Mouse (Mus musculus): Measurements from ENCODE around the gene Zic1. TPM values are rescaled to one million over a fixed set of nuclear protein-coding genes. Genes with fewer than 3 reads are reported as not detected.

The Zic1 gene
- polyA plus RNA-seq, 1 experiment, result 0.28 TPM

GRCm38 (mm10) chr9:91381284-91382110, 15.9 kb upstream of the Zic1 start:
- WGBS, result 2% methylated on average over 72 of the region's 76 CpGs
- H3K36me3 ChIP-seq (ENCODE audit: control insufficient read depth, insufficient read depth, low read length), result no peaks in the 10 kb centered on the region
- no peak for TF ChIP-seq CTCF (IDR thresholded peaks at IDR 0.05; ENCODE audit: borderline replicate concordance, control insufficient read depth, extremely low read depth, insufficient read depth, low read length, poor library complexity)
- no peak for TF ChIP-seq POLR2A (IDR thresholded peaks at IDR 0.05; ENCODE audit: control insufficient read depth, extremely low read depth, insufficient read depth, low read length, poor library complexity)
- no peak overlapping the region for H3K27ac ChIP-seq (ENCODE audit: control insufficient read depth, insufficient read depth, low read length)
- no peak for DNase-seq
- H3K4me1 ChIP-seq (replicated peaks; ENCODE audit: control insufficient read depth, insufficient read depth, low read length), result no peaks in the 10 kb centered on the region
- peaks cover 9% of the 10 kb centered on the region; the same call in 1 of the 2 replicates for H3K27me3 ChIP-seq (ENCODE audit: control insufficient read depth, insufficient read depth, low read length)
- no peak overlapping the region for H3K4me3 ChIP-seq (ENCODE audit: control insufficient read depth, insufficient read depth, low read length)

DNA sequence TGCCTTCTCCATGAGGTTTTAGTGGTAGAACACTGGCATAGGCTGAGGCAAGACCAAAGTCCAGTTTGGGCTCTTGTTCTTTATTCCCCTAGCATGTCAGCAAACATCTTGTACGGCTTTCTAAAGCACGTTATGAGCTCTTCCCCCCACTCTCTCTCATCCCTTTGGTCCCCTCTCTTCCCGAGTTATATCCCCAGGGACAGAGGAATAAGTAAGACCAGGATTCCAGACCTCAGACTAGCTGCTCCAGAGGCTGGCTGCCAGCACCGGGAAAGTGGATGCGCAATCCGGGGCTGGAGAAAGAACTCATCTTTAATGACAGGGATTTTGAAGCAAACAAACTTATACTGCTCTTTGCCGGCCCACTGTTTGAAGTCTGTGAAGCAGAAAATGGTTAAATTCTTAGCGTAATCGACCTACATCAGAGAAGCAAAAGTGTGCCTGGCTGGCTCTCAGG, 14.9 kb upstream of the Zic1 start:
- no peak for DNase-seq
- H3K27me3 ChIP-seq (ENCODE audit: control insufficient read depth, insufficient read depth, low read length), result peaks cover 9% of the 10 kb centered on the region; the same call in 1 of the 2 replicates
- TF ChIP-seq CTCF (IDR thresholded peaks at IDR 0.05; ENCODE audit: borderline replicate concordance, control insufficient read depth, extremely low read depth, insufficient read depth, low read length, poor library complexity), result no peak
- TF ChIP-seq POLR2A (IDR thresholded peaks at IDR 0.05; ENCODE audit: control insufficient read depth, extremely low read depth, insufficient read depth, low read length, poor library complexity), result no peak
- no peak overlapping the region for H3K27ac ChIP-seq (ENCODE audit: control insufficient read depth, insufficient read depth, low read length)
- H3K36me3 ChIP-seq (ENCODE audit: control insufficient read depth, insufficient read depth, low read length), result no peaks in the 10 kb centered on the region
- WGBS, result 7% methylated on average over 9 of the region's 9 CpGs
- no peaks in the 10 kb centered on the region for H3K4me1 ChIP-seq (replicated peaks; ENCODE audit: control insufficient read depth, insufficient read depth, low read length)
- H3K4me3 ChIP-seq (ENCODE audit: control insufficient read depth, insufficient read depth, low read length), result no peak overlapping the region

DNA sequence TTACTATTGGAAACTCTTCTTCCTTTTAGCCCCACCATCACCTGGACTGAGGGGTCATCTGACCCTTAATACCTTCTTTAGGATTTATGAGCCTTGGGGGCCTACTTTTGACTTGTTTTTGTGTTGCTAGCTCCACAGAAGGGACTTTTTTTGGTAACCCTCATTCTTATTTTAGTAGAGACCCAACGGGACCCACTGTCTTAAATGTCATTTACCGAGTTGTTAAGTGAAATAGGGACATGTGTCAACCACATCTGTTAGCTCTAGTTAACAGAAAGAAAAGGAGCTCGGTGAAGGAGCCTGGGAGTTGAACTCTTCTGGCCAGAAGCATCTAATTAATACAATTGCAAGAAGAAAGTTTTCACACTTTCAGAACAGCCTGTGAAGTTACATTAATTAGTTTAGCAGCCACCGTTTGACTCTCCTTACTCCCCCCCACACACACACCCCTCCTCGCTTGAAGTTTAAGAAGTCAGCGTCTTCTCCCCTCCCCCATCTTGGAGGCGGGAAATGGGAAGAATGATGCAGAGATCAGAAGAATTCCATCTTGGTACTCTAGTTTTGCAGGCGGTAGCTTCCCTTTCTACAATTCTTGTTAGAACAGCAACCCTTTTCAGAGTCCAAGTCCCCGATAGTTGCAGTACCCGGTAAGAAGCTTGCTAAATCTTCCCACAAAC, 14.3 kb upstream of the Zic1 start:
- Histone ChIP-seq H3K27me3 (ENCODE audit: control insufficient read depth, insufficient read depth, low read length) (peaks cover 9% of the 10 kb centered on the region; the same call in 1 of the 2 replicates), H3K36me3 (ENCODE audit: control insufficient read depth, insufficient read depth, low read length) (no peaks in the 10 kb centered on the region), H3K4me3 (ENCODE audit: control insufficient read depth, insufficient read depth, low read length) (no peak overlapping the region), H3K4me1 (replicated peaks; ENCODE audit: control insufficient read depth, insufficient read depth, low read length) (no peaks in the 10 kb centered on the region), H3K27ac (ENCODE audit: control insufficient read depth, insufficient read depth, low read length) (no peak overlapping the region)
- DNase-seq, result no peak
- 9% methylated on average over 10 of the region's 10 CpGs for WGBS
- TF ChIP-seq POLR2A (IDR thresholded peaks at IDR 0.05; ENCODE audit: control insufficient read depth, extremely low read depth, insufficient read depth, low read length, poor library complexity), result no peak
- TF ChIP-seq CTCF (IDR thresholded peaks at IDR 0.05; ENCODE audit: borderline replicate concordance, control insufficient read depth, extremely low read depth, insufficient read depth, low read length, poor library complexity), result no peak

DNA sequence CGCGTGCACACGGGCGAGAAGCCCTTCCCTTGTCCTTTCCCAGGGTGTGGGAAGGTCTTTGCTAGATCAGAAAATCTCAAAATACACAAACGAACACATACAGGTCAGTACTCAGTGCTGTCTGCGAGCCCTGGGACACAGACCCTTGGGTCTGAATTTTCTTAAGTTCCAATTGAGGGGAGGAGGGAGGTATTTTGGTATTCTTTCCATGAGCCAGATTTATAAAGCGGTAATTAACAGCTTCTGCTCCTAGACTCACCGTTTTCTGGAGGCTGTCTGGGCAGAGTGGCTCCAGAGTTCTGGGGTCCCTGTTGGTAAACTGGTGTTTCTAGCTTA, 13.7 kb upstream of the Zic1 start:
- TF ChIP-seq POLR2A (IDR thresholded peaks at IDR 0.05; ENCODE audit: control insufficient read depth, extremely low read depth, insufficient read depth, low read length, poor library complexity) (no peak), CTCF (IDR thresholded peaks at IDR 0.05; ENCODE audit: borderline replicate concordance, control insufficient read depth, extremely low read depth, insufficient read depth, low read length, poor library complexity) (no peak)
- WGBS, result 10% methylated on average over 8 of the region's 8 CpGs
- Histone ChIP-seq H3K27me3 (ENCODE audit: control insufficient read depth, insufficient read depth, low read length) (peaks cover 9% of the 10 kb centered on the region; the same call in 1 of the 2 replicates), H3K4me3 (ENCODE audit: control insufficient read depth, insufficient read depth, low read length) (no peak overlapping the region), H3K27ac (ENCODE audit: control insufficient read depth, insufficient read depth, low read length) (no peak overlapping the region), H3K4me1 (replicated peaks; ENCODE audit: control insufficient read depth, insufficient read depth, low read length) (no peaks in the 10 kb centered on the region), H3K36me3 (ENCODE audit: control insufficient read depth, insufficient read depth, low read length) (no peaks in the 10 kb centered on the region)
- no peak for DNase-seq

DNA sequence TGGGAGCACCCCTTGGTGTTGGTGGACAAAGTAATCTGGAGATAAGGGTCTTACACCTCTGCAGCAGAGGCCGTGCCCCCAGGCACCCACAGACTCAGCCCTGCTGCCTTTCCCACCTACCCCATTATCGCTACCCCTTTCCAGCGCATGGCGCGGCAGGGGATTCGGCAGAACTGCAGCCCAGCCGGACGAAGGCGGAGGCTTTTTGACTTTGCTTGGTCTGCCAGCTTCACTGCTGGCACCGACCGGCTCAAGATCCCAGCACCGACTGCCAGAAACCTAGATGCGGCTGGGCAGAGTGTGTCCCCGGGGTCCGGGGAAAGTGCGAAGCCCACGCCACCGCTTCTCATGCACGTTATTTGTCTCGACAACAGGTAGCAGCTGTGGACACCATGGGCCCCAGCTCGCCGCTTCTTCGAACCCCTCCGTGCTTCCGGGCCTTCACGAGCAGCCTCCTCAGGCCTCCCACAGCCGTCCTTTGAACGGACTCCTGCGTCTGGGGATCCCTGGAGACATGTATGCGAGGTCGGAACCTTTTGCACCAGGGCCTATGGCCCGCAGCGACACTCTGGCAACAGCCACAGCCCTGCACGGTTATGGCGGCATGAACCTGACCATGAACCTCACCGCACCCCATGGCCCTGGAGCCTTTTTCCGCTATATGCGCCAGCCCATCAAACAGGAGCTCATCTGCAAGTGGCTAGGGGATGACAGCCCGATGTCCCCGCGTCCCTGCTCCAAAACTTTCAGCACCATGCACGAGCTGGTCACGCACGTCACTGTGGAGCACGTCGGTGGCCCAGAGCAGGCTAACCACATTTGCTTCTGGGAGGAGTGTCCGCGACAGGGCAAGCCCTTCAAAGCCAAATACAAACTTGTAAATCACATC, 13.0 kb upstream of the Zic1 start:
- TF ChIP-seq POLR2A (IDR thresholded peaks at IDR 0.05; ENCODE audit: control insufficient read depth, extremely low read depth, insufficient read depth, low read length, poor library complexity) (no peak), CTCF (IDR thresholded peaks at IDR 0.05; ENCODE audit: borderline replicate concordance, control insufficient read depth, extremely low read depth, insufficient read depth, low read length, poor library complexity) (no peak)
- no peak for DNase-seq
- H3K36me3 ChIP-seq (ENCODE audit: control insufficient read depth, insufficient read depth, low read length), result no peaks in the 10 kb centered on the region
- no peaks in the 10 kb centered on the region for H3K4me1 ChIP-seq (replicated peaks; ENCODE audit: control insufficient read depth, insufficient read depth, low read length)
- WGBS, result 11% methylated on average over 48 of the region's 48 CpGs
- peaks cover 9% of the 10 kb centered on the region; the same call in 1 of the 2 replicates for H3K27me3 ChIP-seq (ENCODE audit: control insufficient read depth, insufficient read depth, low read length)
- H3K4me3 ChIP-seq (ENCODE audit: control insufficient read depth, insufficient read depth, low read length), result no peak overlapping the region
- H3K27ac ChIP-seq (ENCODE audit: control insufficient read depth, insufficient read depth, low read length), result no peak overlapping the region

DNA sequence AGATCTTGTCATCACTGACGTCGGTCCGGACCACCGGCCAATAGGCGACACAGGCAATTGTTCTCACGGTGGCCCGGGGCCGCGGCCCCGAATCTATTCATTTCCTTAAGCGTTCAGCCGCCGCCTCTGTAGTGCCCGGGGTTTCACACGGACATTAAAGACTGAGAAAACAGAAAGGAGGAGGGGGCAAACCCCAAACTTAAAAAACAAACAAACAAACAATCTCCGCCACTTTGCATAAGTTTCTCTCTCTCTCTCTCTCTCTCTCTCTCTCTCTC, 12.2 kb upstream of the Zic1 start:
- DNase-seq, result no peak
- Histone ChIP-seq H3K27ac (ENCODE audit: control insufficient read depth, insufficient read depth, low read length) (no peak overlapping the region), H3K4me3 (ENCODE audit: control insufficient read depth, insufficient read depth, low read length) (no peak overlapping the region), H3K36me3 (ENCODE audit: control insufficient read depth, insufficient read depth, low read length) (no peaks in the 10 kb centered on the region), H3K27me3 (ENCODE audit: control insufficient read depth, insufficient read depth, low read length) (peaks cover 9% of the 10 kb centered on the region; the same call in 1 of the 2 replicates), H3K4me1 (replicated peaks; ENCODE audit: control insufficient read depth, insufficient read depth, low read length) (no peaks in the 10 kb centered on the region)
- 9% methylated on average over 16 of the region's 16 CpGs for WGBS
- TF ChIP-seq CTCF (IDR thresholded peaks at IDR 0.05; ENCODE audit: borderline replicate concordance, control insufficient read depth, extremely low read depth, insufficient read depth, low read length, poor library complexity), result no peak
- TF ChIP-seq POLR2A (IDR thresholded peaks at IDR 0.05; ENCODE audit: control insufficient read depth, extremely low read depth, insufficient read depth, low read length, poor library complexity), result no peak
